Mouse (Mus musculus) G1E (cell line): ENCODE measurements at regions not wholly inside any gene's neighbourhood (a gene's known extent, or its start where the extent isn't known, plus 50 kb on each side); places are given as distances from the start of the nearest gene placed in this dataset.

Source experiments
- CTCF ChIP-seq: IDR thresholded peaks from 2 replicates; pipeline ENCODE4 v1.5.1; 2012; ENCODE audit warnings: low read depth, low read length, inconsistent platforms, mixed read lengths
- TAL1 ChIP-seq: conservative IDR thresholded peaks from 2 replicates; pipeline ENCODE4 v1.6.1; 2012; ENCODE audit warnings: low read depth, low read length, inconsistent platforms, mixed read lengths

DNA sequence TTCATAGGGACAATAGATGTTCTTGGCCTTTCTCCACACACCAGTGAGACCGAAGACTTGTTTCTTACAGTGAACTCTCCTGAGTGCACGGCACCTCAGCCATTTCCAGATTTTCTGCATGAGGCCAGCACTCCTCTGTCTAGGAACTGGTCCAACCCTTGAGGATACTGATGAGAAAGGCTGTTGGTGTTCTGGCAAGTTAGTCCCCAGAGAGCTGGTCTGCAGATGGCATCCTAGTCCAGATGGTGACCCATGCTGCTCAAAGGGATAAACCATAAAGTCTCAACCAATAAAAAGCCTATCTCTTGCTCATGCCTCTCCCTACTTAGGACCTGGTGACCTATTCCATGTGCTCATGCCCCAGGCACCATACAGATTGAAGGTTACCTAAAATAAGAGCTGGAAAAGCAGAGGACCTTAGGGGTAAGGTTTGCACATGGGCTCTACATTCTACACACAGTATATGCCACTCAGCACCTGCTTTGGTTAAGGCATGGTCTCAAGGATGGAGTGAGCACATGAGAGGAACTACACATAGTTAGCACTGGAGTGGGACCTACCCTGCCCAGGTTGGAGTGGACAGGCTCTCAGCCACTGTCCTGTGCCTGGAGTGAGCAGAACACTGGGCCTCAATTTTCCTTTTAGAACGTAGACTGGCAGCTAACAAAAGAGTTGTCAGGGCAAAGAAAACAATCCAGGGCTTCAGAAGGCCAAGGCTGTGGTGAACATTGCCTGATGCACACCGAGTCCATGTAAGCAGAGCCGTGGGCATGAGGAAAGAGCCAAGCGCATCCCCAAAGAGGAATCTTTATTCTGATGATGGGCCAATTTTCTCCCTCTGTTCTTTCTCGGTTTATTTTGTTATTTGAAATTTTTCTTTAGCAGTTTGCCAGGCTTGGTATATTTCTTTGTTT is 335.9 kb downstream of the Glrx3 start:
- TF ChIP-seq TAL1 (no peak), CTCF (no peak)
